Mouse (Mus musculus) heart, embryonic 14.5 days (tissue): ENCODE data around the gene Prss44. TPM values are rescaled to one million over a fixed set of nuclear protein-coding genes. Genes with fewer than 3 reads are reported as not detected.

Source experiments
- ATAC-seq: fragments of 200-750 bp; cut with Nextera tagmentation; 2 replicates; pipeline ENCODE4 v1.8.0; 2017; ENCODE audit warnings: low read depth, moderate TSS enrichment; ENCODE audit not compliant: insufficient number of reproducible peaks, insufficient read depth, low FRiP score
- H3K27ac ChIP-seq, 2 experiments: fragments of 200-500 bp in 1 of 2; fragments of 300-500 bp in 1 of 2; sonication (generic) in 1 of 2; replicated peaks in 1 of 2; 2 replicates each; pipeline ENCODE4 v1.5.1; 2012 to 2014; ENCODE audit warnings: low read depth in 2 of 2, low read length in 2 of 2, control low read depth in 1 of 2, mild to moderate bottlenecking in 1 of 2, mixed read lengths in 1 of 2; ENCODE audit not compliant: control insufficient read depth in 1 of 2, insufficient read depth in 1 of 2
- H3K27me3 ChIP-seq: fragments of 300-500 bp; sonication (generic); 2 replicates; pipeline ENCODE4 v1.6.1; 2014; ENCODE audit warnings: mild to moderate bottlenecking, low read length, control low read depth; ENCODE audit not compliant: control insufficient read depth, insufficient read depth
- H3K36me3 ChIP-seq: fragments of 300-500 bp; sonication (generic); 2 replicates; pipeline ENCODE4 v1.6.1; 2014; ENCODE audit warnings: mild to moderate bottlenecking, control low read depth, low read length, mixed read lengths; ENCODE audit not compliant: control insufficient read depth, insufficient read depth
- H3K4me1 ChIP-seq, 2 experiments: fragments of 200-500 bp in 1 of 2; fragments of 300-500 bp in 1 of 2; sonication (generic) in 1 of 2; 2 replicates each; pipeline ENCODE4 v1.6.1; 2012 to 2014; ENCODE audit warnings: low read length in 2 of 2, control low read depth in 1 of 2, mixed read lengths in 1 of 2; ENCODE audit not compliant: control insufficient read depth in 2 of 2, insufficient read depth in 2 of 2
- H3K4me2 ChIP-seq: fragments of 300-500 bp; sonication (generic); 2 replicates; pipeline ENCODE4 v1.6.1; 2014; ENCODE audit warnings: mild to moderate bottlenecking, low read length
- H3K4me3 ChIP-seq, 2 experiments: fragments of 200-500 bp in 1 of 2; fragments of 300-500 bp in 1 of 2; sonication (generic) in 1 of 2; 2 replicates each; pipeline ENCODE4 v1.5.1; 2012 to 2014; ENCODE audit warnings: low read length in 2 of 2, mild to moderate bottlenecking in 2 of 2, control low read depth in 1 of 2, low read depth in 1 of 2, moderate library complexity in 1 of 2; ENCODE audit not compliant: control insufficient read depth in 1 of 2, insufficient read depth in 1 of 2
- H3K9ac ChIP-seq: fragments of 300-500 bp; sonication (generic); 2 replicates; pipeline ENCODE4 v1.6.1; 2014; ENCODE audit warnings: mild to moderate bottlenecking, low read length
- H3K9me3 ChIP-seq: fragments of 300-500 bp; sonication (generic); 2 replicates; pipeline ENCODE4 v1.6.1; 2016; ENCODE audit warnings: low read length, control low read depth; ENCODE audit not compliant: control insufficient read depth
- WGBS: fragments of 180-500 bp; shearing (Covaris S2); extraction: QIAGEN DNeasy Blood & Tissue Kit; methylation state at CpG from one replicate; pipeline ENCODE4 v1.1.7; 2014; 5-methylcytosine and 5-hydroxymethylcytosine counted together
- polyA plus RNA-seq: library from polyadenylated mRNA; unstranded; fragments of >200 nt; fragmentation: Nextera tagmentation; extraction: Ambion mirVana; gene quantifications from 2 replicates; pipeline ENCODE4 v1.2.1, GENCODE M21; 2014

Prss44 gene
- not detected in 2 replicates for polyA plus RNA-seq

DNA sequence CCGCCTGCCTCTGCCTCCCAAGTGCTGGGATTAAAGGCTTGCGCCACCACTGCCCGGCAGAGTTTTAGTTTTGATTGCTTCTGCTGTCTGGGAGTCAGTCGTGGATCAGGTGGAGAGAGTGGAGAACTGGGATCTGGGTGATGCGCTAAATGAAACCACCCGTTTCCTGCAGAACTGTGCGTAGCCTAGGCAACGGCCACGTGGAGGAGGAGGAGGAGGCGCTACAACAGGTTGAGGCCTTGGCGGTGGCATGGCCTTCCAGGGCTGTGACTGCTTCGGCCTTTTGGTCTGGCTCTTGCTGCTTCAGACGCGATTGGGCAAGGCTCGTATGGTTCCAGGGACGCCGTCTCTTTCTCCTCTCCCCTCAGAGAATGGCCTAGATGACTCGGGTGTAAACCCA, at the start of gene Prss44:
Gene Prss44, plus strand, starts transcription at position 206 of the 400 bp plus-strand sequence.
- 47% methylated on average over 18 of the region's 18 CpGs for WGBS

GRCm38 (mm10) chr9:110772336-110772735, 41.5 kb upstream of the Prss44 start:
- WGBS = 88% methylated on average over 10 of the region's 10 CpGs
- no peak overlapping the region for H3K27ac ChIP-seq
- no peaks in the 10 kb centered on the region for H3K27me3 ChIP-seq
- no peak for ATAC-seq
- H3K36me3 ChIP-seq = peaks cover 40% of the 10 kb centered on the region
- no peaks in the 10 kb centered on the region for H3K9me3 ChIP-seq
- H3K4me1 ChIP-seq = peaks cover 15 to 23% of the 10 kb centered on the region in 2 experiments
- H3K9ac ChIP-seq = no peak overlapping the region
- no peak overlapping the region for H3K4me2 ChIP-seq
- no peak overlapping the region for H3K4me3 ChIP-seq

More for the DNA sequence above, at the start of gene Prss44:
- Histone ChIP-seq H3K4me1 (no peaks in the 10 kb centered on the region), H3K4me2 (no peak within 1 kb of the TSS), H3K9me3 (no peaks in the 10 kb centered on the region), H3K4me3 (no peak within 1 kb of the TSS), H3K27me3 (no peaks in the 10 kb centered on the region; the same call in 1 of the 2 replicates), H3K36me3 (no peaks in the 10 kb centered on the region), H3K27ac (no peak within 1 kb of the TSS), H3K9ac (no peak within 1 kb of the TSS)
- no peak for ATAC-seq

GRCm38 (mm10) chr9:110774403-110775268, 39.2 kb upstream of the Prss44 start:
- H3K4me2 ChIP-seq = peak overlapping the region; percentile 14
- H3K27ac ChIP-seq = peak overlapping the region; percentile 35 to 45

GRCm38 (mm10) chr9:110775269-110776022, 38.3 kb upstream of the Prss44 start:
- WGBS = 59% methylated on average over 9 of the region's 10 CpGs
- peaks cover 19 to 24% of the 10 kb centered on the region in 2 experiments for H3K4me1 ChIP-seq
- no peak for ATAC-seq
- H3K27me3 ChIP-seq = no peaks in the 10 kb centered on the region
- peak overlapping the region; percentile 55 for H3K9ac ChIP-seq
- H3K4me2 ChIP-seq = peak overlapping the region; percentile 14
- no peak overlapping the region for H3K4me3 ChIP-seq
- peak overlapping the region; percentile 25 to 35; a peak in 1 of 4 replicates for H3K27ac ChIP-seq
- H3K36me3 ChIP-seq = peaks cover 10% of the 10 kb centered on the region
- no peaks in the 10 kb centered on the region for H3K9me3 ChIP-seq

More at GRCm38 (mm10) chr9:110774403-110775268, 39.2 kb upstream of the Prss44 start:
- peaks cover 18% of the 10 kb centered on the region for H3K36me3 ChIP-seq
- no peaks in the 10 kb centered on the region for H3K27me3 ChIP-seq
- ATAC-seq = no peak
- H3K9me3 ChIP-seq = no peaks in the 10 kb centered on the region
- H3K4me3 ChIP-seq = no peak overlapping the region
- peak overlapping the region; percentile 55 for H3K9ac ChIP-seq
- WGBS = 53% methylated on average over 15 of the region's 15 CpGs
- peaks cover 18 to 24% of the 10 kb centered on the region in 2 experiments for H3K4me1 ChIP-seq

- no peaks in the 10 kb centered on the region for H3K27me3 ChIP-seq
- no peak overlapping the region for H3K9ac ChIP-seq
- peaks cover 28 to 39% of the 10 kb centered on the region in 2 experiments for H3K4me1 ChIP-seq
- no peak overlapping the region for H3K4me3 ChIP-seq
- no peak overlapping the region for H3K4me2 ChIP-seq
- no peak for ATAC-seq
- WGBS = 78% methylated on average over 1 of the region's 1 CpGs
- no peaks in the 10 kb centered on the region for H3K36me3 ChIP-seq
- H3K9me3 ChIP-seq = no peaks in the 10 kb centered on the region
- no peak overlapping the region for H3K27ac ChIP-seq
Measured at GRCm38 (mm10) chr9:110778100-110778499, 35.7 kb upstream of the Prss44 start.

DNA sequence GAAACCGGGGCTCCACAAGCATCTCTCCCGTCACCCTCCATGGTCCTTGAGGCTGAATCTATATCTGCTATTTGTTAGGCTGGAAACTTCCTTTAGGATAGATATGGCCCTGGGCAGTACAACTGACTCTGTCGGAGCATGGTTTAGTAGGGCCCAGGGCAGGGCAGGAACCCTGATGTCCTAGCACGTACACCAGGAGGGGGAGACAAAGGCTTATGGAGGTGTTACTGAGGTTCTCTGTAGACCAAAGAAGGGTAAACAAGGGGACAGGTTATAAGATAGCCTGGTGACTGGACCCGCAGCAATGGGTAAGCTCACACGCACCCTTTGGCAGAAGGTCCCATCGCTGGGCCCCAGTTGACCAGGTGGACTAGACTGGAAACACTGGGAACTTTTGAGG, 35.2 kb upstream of the Prss44 start:
- Histone ChIP-seq H3K9ac (no peak overlapping the region), H3K27ac (no peak overlapping the region), H3K9me3 (no peaks in the 10 kb centered on the region), H3K4me1 (peaks cover 28 to 40% of the 10 kb centered on the region in 2 experiments), H3K27me3 (no peaks in the 10 kb centered on the region), H3K4me2 (no peak overlapping the region), H3K36me3 (no peaks in the 10 kb centered on the region), H3K4me3 (no peak overlapping the region)
- ATAC-seq = no peak
- 79% methylated on average over 7 of the region's 7 CpGs for WGBS

DNA sequence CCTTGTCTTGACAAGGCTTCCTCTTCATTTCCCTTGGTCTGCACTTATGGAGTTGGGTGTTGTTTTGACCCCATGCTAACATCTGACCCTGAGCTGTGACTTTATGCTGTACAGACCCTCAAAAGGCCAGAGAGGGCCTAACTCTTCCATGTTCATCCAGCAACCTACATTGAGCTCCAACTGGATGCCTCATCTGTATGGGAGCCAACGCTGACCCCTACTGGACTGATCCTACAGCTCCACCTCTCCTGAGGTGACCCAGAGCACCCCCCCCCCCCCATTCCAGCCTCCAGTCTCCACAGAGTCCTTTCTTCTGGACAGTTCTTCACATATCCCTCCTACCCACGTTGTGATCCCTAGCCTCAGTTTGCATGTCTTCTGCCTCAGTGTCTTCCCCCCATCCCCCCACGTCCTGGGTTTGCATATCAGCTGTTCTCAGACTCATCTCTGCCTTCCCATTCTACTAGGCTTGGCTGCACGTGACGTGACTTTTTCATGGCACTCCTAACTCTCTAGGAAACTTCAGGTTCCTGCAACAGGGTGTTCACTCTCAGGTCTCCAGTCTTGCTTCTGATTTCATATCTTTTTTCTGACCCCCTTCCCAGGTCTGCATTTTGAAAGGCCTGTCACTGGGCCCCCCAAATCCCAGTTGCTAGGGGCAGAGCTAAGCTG, 34.4 kb upstream of the Prss44 start:
- Histone ChIP-seq H3K4me3 (no peak overlapping the region), H3K27ac (no peak overlapping the region)
- no peak for ATAC-seq

More for the DNA sequence above, 34.4 kb upstream of the Prss44 start:
- Histone ChIP-seq H3K36me3 (no peaks in the 10 kb centered on the region), H3K27me3 (no peaks in the 10 kb centered on the region), H3K9me3 (no peaks in the 10 kb centered on the region), H3K4me2 (no peak overlapping the region), H3K9ac (no peak overlapping the region), H3K4me1 (peaks cover 27 to 43% of the 10 kb centered on the region in 2 experiments)
- WGBS = 54% methylated on average over 5 of the region's 5 CpGs
